Mouse (Mus musculus) lung, adult 18-20 months (tissue): ENCODE measurements around the gene Vars2.

Experiments used
- DNase-seq, 2 experiments: peaks; one replicate each; pipeline ENCODE4 v3.0.0; 2022; ENCODE audit warnings: mixed read lengths in 2 of 2

The Vars2 gene

DNA sequence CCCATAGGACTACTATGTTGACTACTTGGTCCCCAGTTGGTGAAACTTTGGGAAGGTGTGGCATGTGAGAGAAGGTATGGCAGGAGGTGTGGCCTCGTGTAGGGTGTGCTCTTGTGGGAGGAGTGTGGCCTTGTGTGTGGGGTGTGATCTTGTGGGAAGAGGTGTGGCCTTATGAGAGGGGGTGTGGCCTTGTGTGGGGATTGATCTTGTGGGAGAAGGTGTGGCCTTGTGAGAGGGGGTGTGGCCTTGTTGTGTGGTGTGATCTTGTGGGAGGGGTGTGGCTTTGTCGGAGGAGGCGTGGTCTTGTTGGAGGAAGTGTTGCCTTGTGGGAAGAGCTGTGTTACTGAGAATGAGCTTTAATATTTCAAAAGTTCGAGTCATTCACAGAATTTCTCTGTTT lies 50.3 kb downstream of the Vars2 start:
- no peak for DNase-seq
